Mouse (Mus musculus): Measurements from ENCODE around the gene Ganab.

Ganab gene

DNA sequence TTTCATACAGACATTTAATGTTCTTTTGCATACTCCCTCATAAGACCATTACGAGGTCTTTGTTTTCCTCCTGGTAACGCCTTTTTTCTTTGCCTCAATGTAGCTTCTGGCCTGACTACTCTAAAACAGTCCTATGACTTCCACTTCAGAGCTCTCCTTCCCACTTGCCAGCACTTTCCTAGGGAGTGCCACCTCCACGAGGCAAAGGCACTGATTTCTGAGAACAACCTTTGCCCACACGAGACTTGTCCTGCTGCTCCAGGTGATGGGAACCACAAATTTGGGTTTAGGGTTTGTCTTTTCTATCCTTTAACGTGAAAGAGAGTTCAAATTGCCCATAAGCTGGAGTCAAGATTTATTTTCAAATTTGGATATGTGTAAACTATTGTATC lies 68.3 kb downstream of the Ganab start:
- in situ Hi-C loops (cut with MboI, MseI): no loop called here

Measured in T-helper 2 cell (primary cell).